Mouse (Mus musculus) liver, embryonic 14.5 days (tissue): ENCODE results near the gene Bag3.

Experiments used
- CTCF ChIP-seq: IDR thresholded peaks from 2 replicates; pipeline ENCODE4 v1.5.1; 2016; ENCODE audit warnings: antibody characterized with exemption, low read depth, control low read depth
- EP300 ChIP-seq: IDR thresholded peaks from 2 replicates; pipeline ENCODE4 v1.6.1; 2016; ENCODE audit warnings: antibody characterized with exemption, low read depth

GRCm38 (mm10) chr7:128563373-128563772 lies 40.0 kb downstream of the Bag3 start:
- TF ChIP-seq CTCF (peak; percentile 83), EP300 (no peak)
